Mouse (Mus musculus): Measurements from ENCODE around the gene Plekho1. TPM values are rescaled to one million over a fixed set of nuclear protein-coding genes. Genes with fewer than 3 reads are reported as not detected.

Gene Plekho1
- polyA plus RNA-seq, 1 experiment from 2014 or later, result 32.8 TPM

DNA sequence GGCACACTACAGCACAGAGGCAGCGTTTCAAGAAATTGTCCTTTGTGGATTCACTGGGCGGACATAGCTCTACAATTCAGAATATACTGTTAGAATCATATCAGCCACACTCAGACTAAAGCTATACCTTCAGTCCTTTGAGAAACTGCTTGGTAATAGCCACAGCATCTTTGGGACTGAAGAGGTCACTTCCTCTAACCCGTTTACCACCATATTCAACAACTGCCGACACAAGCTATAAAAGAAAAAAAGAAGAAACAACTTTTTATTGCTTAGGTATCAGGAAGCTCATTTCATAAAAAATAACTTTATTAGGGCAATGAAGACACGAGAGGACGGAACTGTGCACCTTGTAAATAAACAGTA is 36.8 kb upstream of the Plekho1 start:
- Histone ChIP-seq H3K9me3 (ENCODE audit: low read length) (no peaks in the 10 kb centered on the region), H3K4me2 (replicated peaks; ENCODE audit: low read depth, low read length) (no peak overlapping the region), H3K27me3 (ENCODE audit: insufficient read depth, low read length) (no peaks in the 10 kb centered on the region), H3K4me1 (ENCODE audit: insufficient read depth, low read length) (no peaks in the 10 kb centered on the region), H3K27ac (ENCODE audit: low read length) (no peak overlapping the region), H3K36me3 (ENCODE audit: insufficient read depth, low read length) (0 out of 2 replicates have a peak, but pooled peaks cover 7% of the 10 kb centered on the region), H3K9ac (replicated peaks; ENCODE audit: low read length) (no peak overlapping the region), H3K4me3 (ENCODE audit: low read length) (no peak overlapping the region)
- 91% methylated on average over 6 of the region's 6 CpGs for WGBS
- no peak for ATAC-seq (ENCODE audit: low FRiP score, low TSS enrichment)

DNA sequence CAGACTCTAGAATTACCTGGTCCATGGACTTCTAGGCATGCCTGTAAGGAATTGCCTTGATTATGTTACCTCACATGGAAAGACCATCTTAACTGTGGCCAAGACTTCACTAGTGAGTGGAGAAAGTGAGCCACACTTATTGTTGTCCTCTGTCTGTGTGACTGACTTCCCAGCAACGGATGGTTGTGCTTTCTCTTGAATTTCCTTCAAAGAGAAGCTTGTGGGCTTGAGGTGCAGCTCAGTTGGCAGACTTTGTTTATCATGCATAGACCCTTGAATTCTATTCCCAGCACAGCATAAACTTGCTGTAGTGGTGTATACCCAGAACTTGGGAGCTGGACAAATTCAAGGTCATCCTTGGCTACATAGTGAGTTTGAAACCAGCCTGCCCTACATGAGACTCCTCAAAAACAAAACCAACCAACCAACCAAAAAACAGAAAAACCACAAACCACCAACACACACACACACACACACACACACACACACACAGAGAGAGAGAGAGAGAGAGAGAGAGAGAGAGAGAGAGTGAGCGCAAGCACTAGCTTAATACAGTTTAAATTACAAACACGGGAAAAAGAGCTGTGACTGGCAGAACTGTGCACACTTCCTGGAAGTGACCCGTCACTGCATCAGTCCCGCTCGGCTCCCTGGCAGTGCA is 36.3 kb upstream of the Plekho1 start:
- ATAC-seq (ENCODE audit: low FRiP score, low TSS enrichment), result no peak
- H3K27me3 ChIP-seq (ENCODE audit: insufficient read depth, low read length), result no peaks in the 10 kb centered on the region
- H3K9me3 ChIP-seq (ENCODE audit: low read length), result no peaks in the 10 kb centered on the region
- no peaks in the 10 kb centered on the region for H3K4me1 ChIP-seq (ENCODE audit: insufficient read depth, low read length)
- no peak overlapping the region for H3K27ac ChIP-seq (ENCODE audit: low read length)
- 0 out of 2 replicates have a peak, but pooled peaks cover 7% of the 10 kb centered on the region for H3K36me3 ChIP-seq (ENCODE audit: insufficient read depth, low read length)
- H3K4me3 ChIP-seq (ENCODE audit: low read length), result no peak overlapping the region
- WGBS, result 76% methylated on average over 6 of the region's 6 CpGs
- H3K9ac ChIP-seq (replicated peaks; ENCODE audit: low read length), result no peak overlapping the region
- no peak overlapping the region for H3K4me2 ChIP-seq (replicated peaks; ENCODE audit: low read depth, low read length)

DNA sequence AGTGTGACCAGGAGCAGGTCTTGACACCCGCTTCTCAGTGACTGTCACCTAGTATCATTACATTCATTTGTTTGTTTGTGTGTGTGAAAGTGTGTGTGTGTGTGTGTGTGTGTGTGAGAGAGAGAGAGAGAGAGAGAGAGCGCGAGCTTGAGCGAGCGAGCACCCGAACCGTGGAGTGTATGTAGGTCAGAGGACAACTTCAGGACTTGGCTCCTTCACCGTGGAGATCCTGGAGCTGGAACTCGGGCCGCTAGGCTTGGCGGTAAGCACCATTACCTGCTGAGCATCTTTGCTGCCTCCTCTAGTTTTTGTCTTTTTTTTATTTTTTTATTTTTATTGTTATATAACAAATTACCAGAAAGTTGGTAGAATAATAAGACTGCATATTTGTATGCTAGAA is 34.0 kb upstream of the Plekho1 start:
- Histone ChIP-seq H3K4me1 (ENCODE audit: insufficient read depth, low read length) (no peaks in the 10 kb centered on the region), H3K4me3 (ENCODE audit: low read length) (no peak overlapping the region), H3K27ac (ENCODE audit: low read length) (no peak overlapping the region), H3K4me2 (replicated peaks; ENCODE audit: low read depth, low read length) (no peak overlapping the region), H3K36me3 (ENCODE audit: insufficient read depth, low read length) (0 out of 2 replicates have a peak, but pooled peaks cover 7% of the 10 kb centered on the region), H3K9me3 (ENCODE audit: low read length) (no peaks in the 10 kb centered on the region), H3K9ac (replicated peaks; ENCODE audit: low read length) (no peak overlapping the region), H3K27me3 (ENCODE audit: insufficient read depth, low read length) (no peaks in the 10 kb centered on the region)
- WGBS, result 78% methylated on average over 11 of the region's 11 CpGs
- no peak for ATAC-seq (ENCODE audit: low FRiP score, low TSS enrichment)

DNA sequence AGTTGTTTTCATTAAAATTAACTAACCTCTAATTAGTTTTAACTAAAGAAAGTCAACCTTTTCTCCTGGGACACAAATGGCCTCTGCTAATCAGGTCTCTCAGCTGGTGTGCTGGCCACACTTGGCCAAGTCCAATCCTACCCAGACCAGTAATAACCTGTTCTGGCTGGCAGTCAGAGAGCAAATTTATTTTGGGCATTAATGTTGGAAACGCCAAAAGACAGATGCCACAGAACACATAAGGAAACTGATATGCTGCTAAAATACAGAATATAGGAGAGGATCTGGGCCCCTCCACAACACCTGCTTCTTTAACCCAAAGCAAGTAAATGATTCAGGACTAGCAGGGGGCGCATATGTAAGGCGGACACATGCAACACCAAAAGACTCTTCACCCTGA is 33.5 kb upstream of the Plekho1 start:
- Histone ChIP-seq H3K9ac (replicated peaks; ENCODE audit: low read length) (no peak overlapping the region), H3K27me3 (ENCODE audit: insufficient read depth, low read length) (no peaks in the 10 kb centered on the region), H3K4me3 (ENCODE audit: low read length) (no peak overlapping the region), H3K9me3 (ENCODE audit: low read length) (no peaks in the 10 kb centered on the region), H3K36me3 (ENCODE audit: insufficient read depth, low read length) (0 out of 2 replicates have a peak, but pooled peaks cover 7% of the 10 kb centered on the region), H3K27ac (ENCODE audit: low read length) (no peak overlapping the region), H3K4me1 (ENCODE audit: insufficient read depth, low read length) (no peaks in the 10 kb centered on the region), H3K4me2 (replicated peaks; ENCODE audit: low read depth, low read length) (no peak overlapping the region)
- ATAC-seq (ENCODE audit: low FRiP score, low TSS enrichment), result no peak
- 84% methylated on average over 3 of the region's 3 CpGs for WGBS

DNA sequence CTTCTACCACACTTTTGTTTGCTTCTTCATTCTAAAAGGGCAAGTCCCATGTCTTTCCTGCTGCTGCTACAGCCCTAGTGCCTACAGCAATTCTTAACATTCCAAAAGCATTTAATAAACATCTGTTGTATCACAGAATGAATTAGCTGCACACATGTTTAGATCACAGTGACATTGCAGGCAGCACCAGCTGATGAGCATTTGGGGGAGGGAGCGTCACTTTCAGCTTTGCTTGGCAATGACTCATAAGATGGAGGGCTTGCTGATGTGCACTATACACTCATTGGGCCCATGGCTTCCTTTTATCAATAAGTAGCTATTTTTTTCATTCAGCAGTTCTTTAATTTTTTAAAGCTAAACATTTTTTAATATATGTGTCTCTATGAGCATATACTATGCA is 32.1 kb upstream of the Plekho1 start:
- Histone ChIP-seq H3K4me3 (ENCODE audit: low read length) (no peak overlapping the region), H3K27me3 (ENCODE audit: insufficient read depth, low read length) (no peaks in the 10 kb centered on the region), H3K4me1 (ENCODE audit: insufficient read depth, low read length) (no peaks in the 10 kb centered on the region), H3K4me2 (replicated peaks; ENCODE audit: low read depth, low read length) (no peak overlapping the region), H3K9me3 (ENCODE audit: low read length) (no peaks in the 10 kb centered on the region), H3K27ac (ENCODE audit: low read length) (no peak overlapping the region), H3K36me3 (ENCODE audit: insufficient read depth, low read length) (0 out of 2 replicates have a peak, but pooled peaks cover 4% of the 10 kb centered on the region), H3K9ac (replicated peaks; ENCODE audit: low read length) (no peak overlapping the region)
- WGBS, result 84% methylated on average over 1 of the region's 1 CpGs
- ATAC-seq (ENCODE audit: low FRiP score, low TSS enrichment), result no peak

DNA sequence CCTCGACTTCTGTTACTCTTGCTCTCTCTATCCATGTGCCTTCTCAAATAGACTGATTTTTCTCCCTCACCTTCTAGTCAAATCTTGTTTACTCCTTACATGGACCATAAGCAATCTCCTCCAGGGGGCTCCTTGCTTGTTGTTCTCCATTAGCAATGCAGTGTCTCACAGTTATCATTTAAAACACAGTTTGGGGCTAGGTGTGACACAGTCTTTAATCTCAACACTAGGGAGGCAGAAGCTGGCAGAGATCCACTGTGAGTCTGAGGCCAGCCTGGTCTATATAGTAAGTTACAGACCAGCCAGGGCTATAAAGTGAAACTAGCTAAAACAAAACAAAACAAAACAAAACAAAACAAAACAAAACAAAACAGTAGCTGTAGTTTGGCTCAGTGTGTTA is 31.3 kb upstream of the Plekho1 start:
- Histone ChIP-seq H3K27ac (ENCODE audit: low read length) (no peak overlapping the region), H3K36me3 (ENCODE audit: insufficient read depth, low read length) (0 out of 2 replicates have a peak, but pooled peaks cover 4% of the 10 kb centered on the region), H3K9me3 (ENCODE audit: low read length) (no peaks in the 10 kb centered on the region), H3K9ac (replicated peaks; ENCODE audit: low read length) (no peak overlapping the region), H3K4me2 (replicated peaks; ENCODE audit: low read depth, low read length) (no peak overlapping the region), H3K4me3 (ENCODE audit: low read length) (no peak overlapping the region), H3K4me1 (ENCODE audit: insufficient read depth, low read length) (no peaks in the 10 kb centered on the region), H3K27me3 (ENCODE audit: insufficient read depth, low read length) (no peaks in the 10 kb centered on the region)
- no peak for ATAC-seq (ENCODE audit: low FRiP score, low TSS enrichment)
- 80% methylated on average over 1 of the region's 1 CpGs for WGBS

DNA sequence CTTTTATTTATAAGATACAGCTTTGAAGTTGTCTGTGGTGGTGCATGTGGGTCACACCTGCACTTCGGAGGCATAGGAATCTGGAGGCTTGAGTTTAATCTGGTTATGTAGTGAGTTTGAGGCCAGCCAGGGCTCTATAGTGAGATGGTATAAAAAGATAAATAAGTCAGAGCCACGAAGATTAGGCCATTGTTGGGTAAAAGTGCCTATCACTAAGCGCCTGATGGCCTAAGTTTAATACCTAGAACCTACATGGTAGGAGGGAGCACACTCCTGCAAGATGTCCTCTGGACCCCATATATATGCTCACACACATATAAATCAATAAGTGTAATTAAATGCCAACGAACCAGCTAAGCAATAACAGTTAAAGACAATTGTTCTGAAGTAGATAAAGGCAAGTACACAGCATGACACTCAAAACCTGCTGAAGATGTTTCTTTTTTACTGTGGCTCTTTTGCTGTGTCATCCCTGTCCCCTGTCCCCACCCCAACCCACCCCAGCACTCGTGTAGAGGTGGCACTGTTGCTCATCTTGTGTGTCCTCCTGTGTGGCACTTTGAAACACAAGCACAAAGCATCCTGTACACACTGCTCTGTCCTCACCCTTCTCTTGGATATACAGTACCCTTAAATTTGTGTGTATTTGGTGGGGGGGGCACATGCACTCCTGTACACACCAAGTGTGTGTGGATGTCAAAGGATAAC is 25.8 kb upstream of the Plekho1 start:
- Histone ChIP-seq H3K9me3 (ENCODE audit: low read length) (no peaks in the 10 kb centered on the region), H3K4me2 (replicated peaks; ENCODE audit: low read depth, low read length) (no peak overlapping the region), H3K4me1 (ENCODE audit: insufficient read depth, low read length) (no peaks in the 10 kb centered on the region), H3K27ac (ENCODE audit: low read length) (no peak overlapping the region), H3K36me3 (ENCODE audit: insufficient read depth, low read length) (no peaks in the 10 kb centered on the region), H3K4me3 (ENCODE audit: low read length) (no peak overlapping the region), H3K9ac (replicated peaks; ENCODE audit: low read length) (no peak overlapping the region), H3K27me3 (ENCODE audit: insufficient read depth, low read length) (no peaks in the 10 kb centered on the region)
- WGBS, result 77% methylated on average over 5 of the region's 5 CpGs
- ATAC-seq (ENCODE audit: low FRiP score, low TSS enrichment), result no peak

DNA sequence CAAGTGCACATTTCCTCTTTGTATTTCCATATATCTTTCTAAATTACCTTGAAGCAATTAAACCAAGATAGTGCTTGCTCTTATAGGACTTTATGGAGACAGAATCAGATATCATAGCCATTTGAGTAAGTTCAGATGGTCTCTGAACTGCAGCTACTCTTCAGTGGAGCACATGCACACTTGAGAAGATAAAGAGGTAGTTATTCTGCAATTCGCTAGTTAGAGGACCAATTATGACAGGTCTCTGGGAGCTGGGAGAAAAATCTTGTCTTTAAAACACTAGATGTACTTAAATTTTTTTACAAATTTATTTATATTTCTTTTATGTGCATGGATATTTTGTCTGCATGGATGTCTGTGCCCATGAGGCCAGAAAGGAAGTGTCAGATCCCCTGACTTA is 24.9 kb upstream of the Plekho1 start:
- H3K27ac ChIP-seq (ENCODE audit: low read length), result no peak overlapping the region
- WGBS, result 91% methylated on average over 1 of the region's 1 CpGs
- no peaks in the 10 kb centered on the region for H3K4me1 ChIP-seq (ENCODE audit: insufficient read depth, low read length)
- H3K9ac ChIP-seq (replicated peaks; ENCODE audit: low read length), result no peak overlapping the region
- H3K36me3 ChIP-seq (ENCODE audit: insufficient read depth, low read length), result no peaks in the 10 kb centered on the region
- no peak overlapping the region for H3K4me2 ChIP-seq (replicated peaks; ENCODE audit: low read depth, low read length)
- H3K9me3 ChIP-seq (ENCODE audit: low read length), result no peaks in the 10 kb centered on the region
- no peak overlapping the region for H3K4me3 ChIP-seq (ENCODE audit: low read length)
- no peaks in the 10 kb centered on the region for H3K27me3 ChIP-seq (ENCODE audit: insufficient read depth, low read length)
- no peak for ATAC-seq (ENCODE audit: low FRiP score, low TSS enrichment)

DNA sequence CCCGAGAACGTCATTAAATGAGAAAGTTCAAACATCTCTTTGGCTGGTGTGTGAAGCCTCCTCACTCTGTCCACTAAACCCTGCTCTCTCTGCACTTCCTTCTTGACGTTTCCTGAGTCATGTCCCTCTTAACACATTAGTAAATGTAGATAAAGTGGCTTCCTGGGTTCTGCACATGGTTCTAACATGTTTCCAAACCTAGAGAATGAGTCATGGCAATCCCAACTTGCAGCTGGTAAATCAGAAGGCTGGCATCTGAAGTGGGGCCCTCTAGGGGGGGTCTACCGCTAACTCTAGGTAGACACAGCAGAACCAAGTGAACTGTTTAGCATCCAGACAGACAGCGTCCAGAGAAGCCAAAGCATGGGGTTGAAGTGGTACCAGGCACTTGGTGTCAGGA is 21.7 kb upstream of the Plekho1 start:
- no peaks in the 10 kb centered on the region for H3K4me1 ChIP-seq (ENCODE audit: insufficient read depth, low read length)
- H3K4me3 ChIP-seq (ENCODE audit: low read length), result no peak overlapping the region
- no peak overlapping the region for H3K4me2 ChIP-seq (replicated peaks; ENCODE audit: low read depth, low read length)
- no peaks in the 10 kb centered on the region for H3K27me3 ChIP-seq (ENCODE audit: insufficient read depth, low read length)
- H3K27ac ChIP-seq (ENCODE audit: low read length), result no peak overlapping the region
- H3K36me3 ChIP-seq (ENCODE audit: insufficient read depth, low read length), result no peaks in the 10 kb centered on the region
- 68% methylated on average over 5 of the region's 5 CpGs for WGBS
- ATAC-seq (ENCODE audit: low FRiP score, low TSS enrichment), result no peak
- H3K9me3 ChIP-seq (ENCODE audit: low read length), result no peaks in the 10 kb centered on the region
- H3K9ac ChIP-seq (replicated peaks; ENCODE audit: low read length), result no peak overlapping the region

DNA sequence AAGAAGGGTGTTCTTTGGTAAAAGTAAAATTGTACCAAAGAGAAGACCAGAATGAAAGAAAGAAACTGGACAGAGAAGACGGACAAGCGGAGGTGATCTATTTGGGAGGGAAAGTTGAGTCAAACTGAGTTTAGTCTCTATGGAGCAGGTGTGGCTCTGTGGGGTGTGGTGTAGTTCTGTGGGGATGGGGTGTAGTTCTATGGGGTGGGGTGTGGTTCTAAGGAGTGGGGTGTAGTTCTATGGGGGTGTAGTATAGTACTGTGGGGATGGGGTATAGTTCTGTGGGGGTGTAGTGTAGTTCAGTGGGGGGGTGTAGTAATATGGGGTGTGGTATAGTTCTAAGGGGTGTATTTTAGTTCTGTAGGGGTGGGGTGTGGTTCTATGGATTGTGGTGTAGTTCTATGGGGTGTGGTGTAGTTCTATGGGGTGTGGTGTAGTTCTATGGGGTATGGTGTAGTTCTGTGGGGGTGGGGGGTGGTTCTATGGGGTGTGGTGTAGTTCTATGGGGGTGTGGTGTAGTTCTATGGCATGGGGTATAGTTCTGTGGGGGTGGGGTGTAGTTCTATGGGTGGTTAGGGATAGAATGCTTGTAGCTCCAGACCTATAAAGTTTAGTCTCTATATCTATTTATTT is 20.6 kb upstream of the Plekho1 start:
- no peak for ATAC-seq (ENCODE audit: low FRiP score, low TSS enrichment)
- WGBS, result 99% methylated on average over 2 of the region's 2 CpGs
- no peak overlapping the region for H3K4me2 ChIP-seq (replicated peaks; ENCODE audit: low read depth, low read length)
- no peak overlapping the region for H3K4me3 ChIP-seq (ENCODE audit: low read length)
- no peaks in the 10 kb centered on the region for H3K27me3 ChIP-seq (ENCODE audit: insufficient read depth, low read length)
- H3K9ac ChIP-seq (replicated peaks; ENCODE audit: low read length), result no peak overlapping the region
- no peak overlapping the region for H3K27ac ChIP-seq (ENCODE audit: low read length)
- H3K36me3 ChIP-seq (ENCODE audit: insufficient read depth, low read length), result no peaks in the 10 kb centered on the region
- H3K4me1 ChIP-seq (ENCODE audit: insufficient read depth, low read length), result no peaks in the 10 kb centered on the region
- no peaks in the 10 kb centered on the region for H3K9me3 ChIP-seq (ENCODE audit: low read length)

Data from kidney, embryonic 16.5 days (tissue).